Mouse (Mus musculus): ENCODE data around the gene Ccdc9b. TPM values are rescaled to one million over a fixed set of nuclear protein-coding genes. Genes with fewer than 3 reads are reported as not detected.

Gene Ccdc9b
- polyA plus RNA-seq, 1 experiment from 2014 or later: 0.52 TPM

- ATAC-seq (replicated peaks; ENCODE audit: insufficient number of reproducible peaks, low FRiP score, low TSS enrichment, low read depth): no peak
- no peaks in the 10 kb centered on the region for H3K4me1 ChIP-seq (ENCODE audit: control insufficient read depth, insufficient read depth, low read length)
- H3K4me2 ChIP-seq (ENCODE audit: low read depth, low read length): no peak overlapping the region
- DNase-seq (ENCODE audit: low spot score): no peak
- H3K9me3 ChIP-seq (replicated peaks; ENCODE audit: control insufficient read depth, low read length): no peaks in the 10 kb centered on the region
- no peak overlapping the region for H3K4me3 ChIP-seq (ENCODE audit: low read depth, low read length)
- H3K36me3 ChIP-seq (replicated peaks; ENCODE audit: control insufficient read depth, insufficient read depth, low read depth, low read length): no peaks in the 10 kb centered on the region
- no peaks in the 10 kb centered on the region for H3K27me3 ChIP-seq (ENCODE audit: control insufficient read depth, insufficient read depth, low read length)
- H3K9ac ChIP-seq (replicated peaks; ENCODE audit: low read length): no peak overlapping the region
- WGBS: 49% methylated on average over 4 of the region's 4 CpGs
- H3K27ac ChIP-seq (replicated peaks; ENCODE audit: low read depth, low read length): no peak overlapping the region
These were observed 19.8 kb upstream of the Ccdc9b start for GRCm38 (mm10) chr2:118782303-118782702.

GRCm38 (mm10) chr2:118781115-118781514 lies 18.7 kb upstream of the Ccdc9b start:
- Histone ChIP-seq H3K36me3 (replicated peaks; ENCODE audit: control insufficient read depth, insufficient read depth, low read depth, low read length) (no peaks in the 10 kb centered on the region), H3K9me3 (replicated peaks; ENCODE audit: control insufficient read depth, low read length) (no peaks in the 10 kb centered on the region), H3K27ac (replicated peaks; ENCODE audit: low read depth, low read length) (no peak overlapping the region), H3K9ac (replicated peaks; ENCODE audit: low read length) (no peak overlapping the region), H3K27me3 (ENCODE audit: control insufficient read depth, insufficient read depth, low read length) (no peaks in the 10 kb centered on the region), H3K4me3 (ENCODE audit: low read depth, low read length) (no peak overlapping the region), H3K4me1 (ENCODE audit: control insufficient read depth, insufficient read depth, low read length) (no peaks in the 10 kb centered on the region), H3K4me2 (ENCODE audit: low read depth, low read length) (no peak overlapping the region)
- 45% methylated on average over 1 of the region's 1 CpGs for WGBS
- no peak for ATAC-seq (replicated peaks; ENCODE audit: insufficient number of reproducible peaks, low FRiP score, low TSS enrichment, low read depth)
- DNase-seq (ENCODE audit: low spot score): no peak

- H3K4me2 ChIP-seq (ENCODE audit: low read depth, low read length): peak within 1 kb of the TSS; percentile 57
- no peaks in the 10 kb centered on the region for H3K9me3 ChIP-seq (replicated peaks; ENCODE audit: control insufficient read depth, low read length)
- no peaks in the 10 kb centered on the region for H3K36me3 ChIP-seq (replicated peaks; ENCODE audit: control insufficient read depth, insufficient read depth, low read depth, low read length)
- no peaks in the 10 kb centered on the region for H3K27me3 ChIP-seq (ENCODE audit: control insufficient read depth, insufficient read depth, low read length)
- no peaks in the 10 kb centered on the region for H3K4me1 ChIP-seq (ENCODE audit: control insufficient read depth, insufficient read depth, low read length)
- 11% methylated on average over 39 of the region's 39 CpGs for WGBS
- peak within 1 kb of the TSS; percentile 27 for H3K4me3 ChIP-seq (ENCODE audit: low read depth, low read length)
- no peak within 1 kb of the TSS for H3K27ac ChIP-seq (replicated peaks; ENCODE audit: low read depth, low read length)
- peak; percentile 96 for DNase-seq (ENCODE audit: low spot score)
- peak within 1 kb of the TSS; percentile 41 for H3K9ac ChIP-seq (replicated peaks; ENCODE audit: low read length)
- ATAC-seq (replicated peaks; ENCODE audit: insufficient number of reproducible peaks, low FRiP score, low TSS enrichment, low read depth): peak; percentile 90
These were observed 17.3 kb upstream of the Ccdc9b start, which contains the start of gene Disp2 for GRCm38 (mm10) chr2:118779504-118780480. Gene Disp2 (plus strand): TSS chr2:118779719.

- H3K36me3 ChIP-seq (replicated peaks; ENCODE audit: control insufficient read depth, insufficient read depth, low read depth, low read length): no peaks in the 10 kb centered on the region
- DNase-seq (ENCODE audit: low spot score) (peak; percentile 13), ATAC-seq (replicated peaks; ENCODE audit: insufficient number of reproducible peaks, low FRiP score, low TSS enrichment, low read depth) (no peak)
- H3K4me3 ChIP-seq (ENCODE audit: low read depth, low read length): peak overlapping the region; percentile 27
- H3K27ac ChIP-seq (replicated peaks; ENCODE audit: low read depth, low read length): no peak overlapping the region
- WGBS: 8% methylated on average over 10 of the region's 10 CpGs
- H3K9ac ChIP-seq (replicated peaks; ENCODE audit: low read length): peak overlapping the region; percentile 41
- H3K4me1 ChIP-seq (ENCODE audit: control insufficient read depth, insufficient read depth, low read length): no peaks in the 10 kb centered on the region
- peak overlapping the region; percentile 57 for H3K4me2 ChIP-seq (ENCODE audit: low read depth, low read length)
- no peaks in the 10 kb centered on the region for H3K27me3 ChIP-seq (ENCODE audit: control insufficient read depth, insufficient read depth, low read length)
- H3K9me3 ChIP-seq (replicated peaks; ENCODE audit: control insufficient read depth, low read length): no peaks in the 10 kb centered on the region
These were observed 16.6 kb upstream of the Ccdc9b start for GRCm38 (mm10) chr2:118779065-118779464.

GRCm38 (mm10) chr2:118778418-118778817 lies 16.0 kb upstream of the Ccdc9b start:
- no peak overlapping the region for H3K9ac ChIP-seq (replicated peaks; ENCODE audit: low read length)
- 68% methylated on average over 4 of the region's 4 CpGs for WGBS
- no peak for ATAC-seq (replicated peaks; ENCODE audit: insufficient number of reproducible peaks, low FRiP score, low TSS enrichment, low read depth)
- H3K27ac ChIP-seq (replicated peaks; ENCODE audit: low read depth, low read length): no peak overlapping the region
- H3K4me1 ChIP-seq (ENCODE audit: control insufficient read depth, insufficient read depth, low read length): no peaks in the 10 kb centered on the region
- H3K9me3 ChIP-seq (replicated peaks; ENCODE audit: control insufficient read depth, low read length): no peaks in the 10 kb centered on the region
- no peaks in the 10 kb centered on the region for H3K36me3 ChIP-seq (replicated peaks; ENCODE audit: control insufficient read depth, insufficient read depth, low read depth, low read length)
- H3K4me3 ChIP-seq (ENCODE audit: low read depth, low read length): no peak overlapping the region
- H3K4me2 ChIP-seq (ENCODE audit: low read depth, low read length): no peak overlapping the region
- H3K27me3 ChIP-seq (ENCODE audit: control insufficient read depth, insufficient read depth, low read length): no peaks in the 10 kb centered on the region
- DNase-seq (ENCODE audit: low spot score): no peak

GRCm38 (mm10) chr2:118776295-118776694 lies 13.8 kb upstream of the Ccdc9b start:
- no peaks in the 10 kb centered on the region for H3K27me3 ChIP-seq (ENCODE audit: control insufficient read depth, insufficient read depth, low read length)
- no peak overlapping the region for H3K4me3 ChIP-seq (ENCODE audit: low read depth, low read length)
- WGBS: 71% methylated on average over 2 of the region's 2 CpGs
- H3K9me3 ChIP-seq (replicated peaks; ENCODE audit: control insufficient read depth, low read length): no peaks in the 10 kb centered on the region
- no peak for ATAC-seq (replicated peaks; ENCODE audit: insufficient number of reproducible peaks, low FRiP score, low TSS enrichment, low read depth)
- no peak for DNase-seq (ENCODE audit: low spot score)
- no peak overlapping the region for H3K27ac ChIP-seq (replicated peaks; ENCODE audit: low read depth, low read length)
- no peaks in the 10 kb centered on the region for H3K4me1 ChIP-seq (ENCODE audit: control insufficient read depth, insufficient read depth, low read length)
- no peaks in the 10 kb centered on the region for H3K36me3 ChIP-seq (replicated peaks; ENCODE audit: control insufficient read depth, insufficient read depth, low read depth, low read length)
- H3K9ac ChIP-seq (replicated peaks; ENCODE audit: low read length): no peak overlapping the region
- no peak overlapping the region for H3K4me2 ChIP-seq (ENCODE audit: low read depth, low read length)

GRCm38 (mm10) chr2:118775846-118776245 lies 13.4 kb upstream of the Ccdc9b start:
- H3K9ac ChIP-seq (replicated peaks; ENCODE audit: low read length): no peak overlapping the region
- no peak overlapping the region for H3K4me2 ChIP-seq (ENCODE audit: low read depth, low read length)
- H3K27me3 ChIP-seq (ENCODE audit: control insufficient read depth, insufficient read depth, low read length): no peaks in the 10 kb centered on the region
- no peak overlapping the region for H3K27ac ChIP-seq (replicated peaks; ENCODE audit: low read depth, low read length)
- H3K4me3 ChIP-seq (ENCODE audit: low read depth, low read length): no peak overlapping the region
- 77% methylated on average over 3 of the region's 4 CpGs for WGBS
- no peaks in the 10 kb centered on the region for H3K36me3 ChIP-seq (replicated peaks; ENCODE audit: control insufficient read depth, insufficient read depth, low read depth, low read length)
- no peak for DNase-seq (ENCODE audit: low spot score)
- no peak for ATAC-seq (replicated peaks; ENCODE audit: insufficient number of reproducible peaks, low FRiP score, low TSS enrichment, low read depth)
- no peaks in the 10 kb centered on the region for H3K9me3 ChIP-seq (replicated peaks; ENCODE audit: control insufficient read depth, low read length)
- H3K4me1 ChIP-seq (ENCODE audit: control insufficient read depth, insufficient read depth, low read length): no peaks in the 10 kb centered on the region

GRCm38 (mm10) chr2:118775396-118775795 lies 12.9 kb upstream of the Ccdc9b start:
- H3K9me3 ChIP-seq (replicated peaks; ENCODE audit: control insufficient read depth, low read length): no peaks in the 10 kb centered on the region
- no peak for ATAC-seq (replicated peaks; ENCODE audit: insufficient number of reproducible peaks, low FRiP score, low TSS enrichment, low read depth)
- no peak for DNase-seq (ENCODE audit: low spot score)
- H3K4me2 ChIP-seq (ENCODE audit: low read depth, low read length): no peak overlapping the region
- H3K36me3 ChIP-seq (replicated peaks; ENCODE audit: control insufficient read depth, insufficient read depth, low read depth, low read length): no peaks in the 10 kb centered on the region
- no peak overlapping the region for H3K27ac ChIP-seq (replicated peaks; ENCODE audit: low read depth, low read length)
- H3K27me3 ChIP-seq (ENCODE audit: control insufficient read depth, insufficient read depth, low read length): no peaks in the 10 kb centered on the region
- 86% methylated on average over 1 of the region's 1 CpGs for WGBS
- H3K9ac ChIP-seq (replicated peaks; ENCODE audit: low read length): no peak overlapping the region
- H3K4me1 ChIP-seq (ENCODE audit: control insufficient read depth, insufficient read depth, low read length): no peaks in the 10 kb centered on the region
- H3K4me3 ChIP-seq (ENCODE audit: low read depth, low read length): no peak overlapping the region
